Mouse (Mus musculus) lung, postnatal 0 days (tissue): ENCODE data around the gene Zbtb8b. TPM values are rescaled to one million over a fixed set of nuclear protein-coding genes. Genes with fewer than 3 reads are reported as not detected.

Experiments used
- ATAC-seq: fragments of 200-750 bp; cut with Nextera tagmentation; 2 replicates; pipeline ENCODE4 v1.8.0; 2017; ENCODE audit warnings: moderate library complexity
- DNase-seq: peaks from one replicate; pipeline ENCODE4 v3.0.0-alpha.2; 2016; ENCODE audit warnings: low spot score
- H3K27ac ChIP-seq: fragments of 300-500 bp; sonication (generic); 2 replicates; pipeline ENCODE4 v1.5.1; 2014; ENCODE audit warnings: antibody characterized with exemption, mild to moderate bottlenecking, low read length, mixed read lengths
- H3K27me3 ChIP-seq: fragments of 300-500 bp; sonication (generic); replicated peaks from 2 replicates; pipeline ENCODE4 v1.6.1; 2014; ENCODE audit warnings: low read length, mixed read lengths; ENCODE audit not compliant: insufficient read depth
- H3K36me3 ChIP-seq: fragments of 300-500 bp; sonication (generic); 2 replicates; pipeline ENCODE4 v1.6.1; 2014; ENCODE audit warnings: low read length, mixed read lengths; ENCODE audit not compliant: insufficient read depth
- H3K4me1 ChIP-seq: fragments of 300-500 bp; sonication (generic); 2 replicates; pipeline ENCODE4 v1.6.1; 2014; ENCODE audit warnings: antibody characterized with exemption, low read depth, low read length, mixed read lengths; ENCODE audit not compliant: insufficient read depth
- H3K4me2 ChIP-seq: fragments of 300-500 bp; sonication (generic); replicated peaks from 2 replicates; pipeline ENCODE4 v1.6.1; 2014; ENCODE audit warnings: low read depth, mild to moderate bottlenecking, low read length, moderate library complexity, mixed read lengths
- H3K4me3 ChIP-seq: fragments of 300-500 bp; sonication (generic); 2 replicates; pipeline ENCODE4 v1.5.1; 2014; ENCODE audit warnings: low read depth, low read length
- H3K9ac ChIP-seq: fragments of 300-500 bp; sonication (generic); replicated peaks from 2 replicates; pipeline ENCODE4 v1.6.1; 2014; ENCODE audit warnings: low read depth, mild to moderate bottlenecking
- H3K9me3 ChIP-seq: fragments of 300-500 bp; sonication (generic); 2 replicates; pipeline ENCODE4 v1.6.1; 2016; ENCODE audit warnings: low read length, mixed read lengths
- CTCF ChIP-seq: IDR thresholded peaks from 2 replicates; pipeline ENCODE4 v1.5.1; 2016; ENCODE audit warnings: antibody characterized with exemption, mild to moderate bottlenecking
- EP300 ChIP-seq: IDR thresholded peaks from 2 replicates; pipeline ENCODE4 v1.6.1; 2016; ENCODE audit warnings: antibody characterized with exemption, mild to moderate bottlenecking, control low read depth
- WGBS: fragments of 180-500 bp; shearing (Covaris S2); extraction: QIAGEN DNeasy Blood & Tissue Kit; methylation state at CpG from one replicate; pipeline ENCODE4 v1.1.7; 2014; 5-methylcytosine and 5-hydroxymethylcytosine counted together
- polyA plus RNA-seq: library from polyadenylated mRNA; unstranded; fragments of >200 nt; fragmentation: Nextera tagmentation; extraction: Ambion mirVana; gene quantifications from 2 replicates; pipeline ENCODE4 v1.2.1, GENCODE M21; 2015

The Zbtb8b gene
- polyA plus RNA-seq, 1 experiment from 2014 or later: 2.8 TPM

GRCm38 (mm10) chr4:129455265-129455664, 14.6 kb upstream of the Zbtb8b start:
- no peaks in the 10 kb centered on the region for H3K4me1 ChIP-seq
- no peak overlapping the region for H3K27ac ChIP-seq
- no peak overlapping the region for H3K4me2 ChIP-seq
- WGBS: 1% methylated on average over 5 of the region's 5 CpGs
- DNase-seq: peak; percentile 91
- no peak overlapping the region for H3K9ac ChIP-seq
- no peaks in the 10 kb centered on the region for H3K9me3 ChIP-seq
- no peaks in the 10 kb centered on the region for H3K27me3 ChIP-seq
- TF ChIP-seq EP300 (no peak), CTCF (peak; percentile 98)
- no peaks in the 10 kb centered on the region for H3K36me3 ChIP-seq
- no peak overlapping the region for H3K4me3 ChIP-seq
- ATAC-seq: peak; percentile 82

- 0 out of 2 replicates have a peak, but pooled peaks have one; percentile 15 for TF ChIP-seq CTCF
- TF ChIP-seq EP300: no peak
- Histone ChIP-seq H3K4me2 (no peak overlapping the region), H3K36me3 (no peaks in the 10 kb centered on the region), H3K9me3 (no peaks in the 10 kb centered on the region), H3K27me3 (no peaks in the 10 kb centered on the region), H3K9ac (no peak overlapping the region), H3K4me1 (peaks cover 5% of the 10 kb centered on the region; the same call in 1 of the 2 replicates), H3K27ac (no peak overlapping the region), H3K4me3 (no peak overlapping the region)
- 63% methylated on average over 15 of the region's 15 CpGs for WGBS
- peak; percentile 62 for DNase-seq
- ATAC-seq: peak; percentile 63
Measured at GRCm38 (mm10) chr4:129451471-129452169, 11.0 kb upstream of the Zbtb8b start.

- H3K36me3 ChIP-seq: no peaks in the 10 kb centered on the region
- H3K4me2 ChIP-seq: no peak overlapping the region
- ATAC-seq: no peak
- H3K4me3 ChIP-seq: no peak overlapping the region
- TF ChIP-seq CTCF: peak; percentile 24; the same call in 1 of the 2 replicates
- TF ChIP-seq EP300: no peak
- H3K27ac ChIP-seq: no peak overlapping the region
- no peaks in the 10 kb centered on the region for H3K9me3 ChIP-seq
- no peaks in the 10 kb centered on the region for H3K27me3 ChIP-seq
- DNase-seq: no peak
- H3K9ac ChIP-seq: no peak overlapping the region
- H3K4me1 ChIP-seq: peaks cover 5% of the 10 kb centered on the region; the same call in 1 of the 2 replicates
- 60% methylated on average over 2 of the region's 2 CpGs for WGBS
Measured at GRCm38 (mm10) chr4:129450851-129451250, 10.2 kb upstream of the Zbtb8b start.

GRCm38 (mm10) chr4:129448713-129449112, 8.1 kb upstream of the Zbtb8b start:
- 76% methylated on average over 6 of the region's 6 CpGs for WGBS
- H3K9ac ChIP-seq: no peak overlapping the region
- no peaks in the 10 kb centered on the region for H3K27me3 ChIP-seq
- H3K4me3 ChIP-seq: no peak overlapping the region
- H3K27ac ChIP-seq: no peak overlapping the region
- no peak overlapping the region for H3K4me2 ChIP-seq
- no peaks in the 10 kb centered on the region for H3K36me3 ChIP-seq
- H3K9me3 ChIP-seq: no peaks in the 10 kb centered on the region
- DNase-seq (no peak), ATAC-seq (no peak)
- H3K4me1 ChIP-seq: peaks cover 5% of the 10 kb centered on the region; the same call in 1 of the 2 replicates
- TF ChIP-seq CTCF (no peak), EP300 (no peak; the same call in 1 of the 2 replicates)

GRCm38 (mm10) chr4:129447778-129448563, 7.3 kb upstream of the Zbtb8b start:
- Histone ChIP-seq H3K4me2 (no peak overlapping the region), H3K27me3 (no peaks in the 10 kb centered on the region), H3K4me3 (no peak overlapping the region), H3K27ac (peak overlapping the region; percentile 64; the same call in 1 of the 2 replicates), H3K4me1 (peaks cover 5% of the 10 kb centered on the region; the same call in 1 of the 2 replicates), H3K9me3 (no peaks in the 10 kb centered on the region), H3K9ac (no peak overlapping the region), H3K36me3 (no peaks in the 10 kb centered on the region)
- TF ChIP-seq EP300 (peak; percentile 28; the same call in 1 of the 2 replicates), CTCF (no peak)
- DNase-seq (peak; percentile 52), ATAC-seq (peak; percentile 81)
- WGBS: 60% methylated on average over 11 of the region's 11 CpGs

- Histone ChIP-seq H3K4me1 (peaks cover 5% of the 10 kb centered on the region; the same call in 1 of the 2 replicates), H3K4me3 (no peak overlapping the region), H3K9ac (no peak overlapping the region), H3K27ac (peak overlapping the region; percentile 64; the same call in 1 of the 2 replicates), H3K27me3 (no peaks in the 10 kb centered on the region), H3K4me2 (no peak overlapping the region), H3K36me3 (no peaks in the 10 kb centered on the region), H3K9me3 (no peaks in the 10 kb centered on the region)
- DNase-seq: no peak
- 64% methylated on average over 8 of the region's 8 CpGs for WGBS
- no peak for ATAC-seq
- no peak for TF ChIP-seq CTCF
- no peak for TF ChIP-seq EP300
Measured at GRCm38 (mm10) chr4:129447360-129447759, 6.7 kb upstream of the Zbtb8b start.
